Mouse (Mus musculus) embryonic fibroblast, embryonic 13.5 days (primary cell): ENCODE measurements around the gene Rd3. TPM values are rescaled to one million over a fixed set of nuclear protein-coding genes. Genes with fewer than 3 reads are reported as not detected.

ENCODE experiments used
- H3K27ac ChIP-seq: 2 replicates; pipeline ENCODE4 v1.5.1; 2012; ENCODE audit warnings: low read length, control low read depth, inconsistent platforms; ENCODE audit not compliant: insufficient read depth
- H3K4me1 ChIP-seq: 2 replicates; pipeline ENCODE4 v1.6.1; 2011; ENCODE audit warnings: low read length; ENCODE audit not compliant: control insufficient read depth, insufficient read depth
- H3K4me3 ChIP-seq: 2 replicates; pipeline ENCODE4 v1.5.1; 2011; ENCODE audit warnings: mild to moderate bottlenecking, control low read depth, low read length; ENCODE audit not compliant: insufficient read depth
- CTCF ChIP-seq: IDR thresholded peaks from 2 replicates; pipeline ENCODE4 v1.5.1; 2011; ENCODE audit warnings: mild to moderate bottlenecking, control low read depth, low read length, moderate library complexity, borderline replicate concordance; ENCODE audit not compliant: insufficient read depth
- POLR2A ChIP-seq: IDR thresholded peaks from 2 replicates; pipeline ENCODE4 v1.6.1; 2011; ENCODE audit warnings: low read depth, mild to moderate bottlenecking, control low read depth, low read length, moderate library complexity
- polyA plus RNA-seq: library from polyadenylated mRNA; stranded (reverse); fragments of >200 nt; gene quantifications from 2 replicates; pipeline ENCODE4 v1.2.4, GENCODE M21; 2011; ENCODE audit warnings: low read depth; ENCODE audit not compliant: missing spikeins, insufficient read length

Rd3 gene
- not detected in 2 replicates for polyA plus RNA-seq

DNA sequence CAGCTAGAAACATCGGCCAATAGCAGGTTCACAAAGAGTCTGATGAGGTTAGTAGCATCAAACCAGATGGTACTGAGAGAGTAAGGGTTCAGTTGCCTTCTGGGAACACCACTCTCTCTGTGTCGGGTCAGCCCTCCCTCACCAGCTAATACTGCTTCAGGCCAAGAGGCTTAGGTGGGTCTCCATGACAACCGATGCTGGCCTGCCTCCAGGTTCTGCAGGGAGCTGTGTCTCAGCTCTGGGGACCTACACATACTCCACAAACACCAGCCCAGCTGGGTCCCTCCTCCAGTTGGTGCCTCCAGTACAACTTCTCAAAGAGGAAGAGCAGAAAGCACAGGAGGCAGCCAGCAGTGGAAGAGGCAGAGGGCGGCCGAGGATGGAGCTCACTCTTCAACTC is at the start of gene Rd3:
Gene Rd3 (plus strand): TSS at position 184 of the 400 bp plus-strand sequence.
- Histone ChIP-seq H3K27ac (no peak within 1 kb of the TSS), H3K4me3 (no peak within 1 kb of the TSS), H3K4me1 (no peaks in the 10 kb centered on the region)
- TF ChIP-seq CTCF (no peak), POLR2A (no peak)

GRCm38 (mm10) chr1:191928345-191928744 is 48.8 kb upstream of the Rd3 start:
- Histone ChIP-seq H3K27ac (no peak overlapping the region), H3K4me1 (no peaks in the 10 kb centered on the region), H3K4me3 (no peak overlapping the region)
- TF ChIP-seq CTCF (no peak), POLR2A (no peak)

DNA sequence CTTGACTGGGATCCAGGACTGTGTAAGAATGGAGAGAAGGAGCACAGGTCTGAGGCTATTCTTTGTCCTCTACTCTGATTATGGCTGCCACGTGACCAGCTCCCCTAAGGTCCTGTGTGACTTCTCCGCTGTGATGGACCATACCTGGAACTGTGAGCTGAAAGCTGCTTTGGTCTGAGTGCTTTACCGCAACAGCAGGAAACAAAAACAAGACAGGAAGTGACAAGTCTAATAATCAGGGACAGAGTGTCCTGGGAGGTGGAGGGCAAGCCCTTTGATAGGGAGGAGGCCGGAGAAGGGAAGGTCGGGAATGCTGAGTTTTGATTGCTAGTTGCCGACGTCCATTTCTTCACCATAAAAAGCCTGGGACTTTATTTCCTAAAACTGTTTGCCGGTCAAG is 48.1 kb upstream of the Rd3 start:
- TF ChIP-seq POLR2A (no peak), CTCF (no peak)
- Histone ChIP-seq H3K27ac (no peak overlapping the region), H3K4me3 (no peak overlapping the region), H3K4me1 (no peaks in the 10 kb centered on the region)

GRCm38 (mm10) chr1:191929897-191930524 is 47.2 kb upstream of the Rd3 start:
- Histone ChIP-seq H3K4me1 (no peaks in the 10 kb centered on the region), H3K4me3 (no peak overlapping the region), H3K27ac (no peak overlapping the region)
- no peak for TF ChIP-seq POLR2A
- TF ChIP-seq CTCF, result no peak

DNA sequence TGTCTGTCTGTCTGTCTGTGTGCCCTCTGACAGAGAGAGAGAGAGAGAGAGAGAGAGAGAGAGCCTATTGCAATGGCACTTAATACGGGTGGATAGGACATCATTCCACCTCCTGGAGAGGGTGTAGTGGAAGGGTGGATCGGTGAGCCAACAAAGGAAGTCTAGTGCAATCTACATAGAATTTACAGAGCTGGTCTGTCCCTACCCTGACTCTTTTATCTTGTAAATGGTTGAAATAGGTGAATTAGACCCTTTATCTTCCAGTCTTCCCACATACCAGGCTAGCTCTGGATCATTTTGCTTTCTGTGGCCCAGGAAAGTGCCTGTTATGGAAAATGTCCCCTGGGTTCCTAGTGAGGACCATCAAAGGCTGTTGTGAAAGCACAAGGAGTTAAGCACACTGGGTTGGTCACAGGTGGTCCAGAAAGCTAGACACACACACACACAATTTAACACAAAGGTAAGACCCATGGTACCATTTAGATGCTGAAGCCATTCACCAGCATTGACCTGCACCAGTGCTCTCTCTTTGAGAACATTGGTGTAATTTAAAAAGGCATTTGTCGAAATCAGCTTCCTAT is 46.6 kb upstream of the Rd3 start:
- H3K27ac ChIP-seq, result no peak overlapping the region
- TF ChIP-seq POLR2A (no peak), CTCF (no peak)
- no peaks in the 10 kb centered on the region for H3K4me1 ChIP-seq
- no peak overlapping the region for H3K4me3 ChIP-seq

DNA sequence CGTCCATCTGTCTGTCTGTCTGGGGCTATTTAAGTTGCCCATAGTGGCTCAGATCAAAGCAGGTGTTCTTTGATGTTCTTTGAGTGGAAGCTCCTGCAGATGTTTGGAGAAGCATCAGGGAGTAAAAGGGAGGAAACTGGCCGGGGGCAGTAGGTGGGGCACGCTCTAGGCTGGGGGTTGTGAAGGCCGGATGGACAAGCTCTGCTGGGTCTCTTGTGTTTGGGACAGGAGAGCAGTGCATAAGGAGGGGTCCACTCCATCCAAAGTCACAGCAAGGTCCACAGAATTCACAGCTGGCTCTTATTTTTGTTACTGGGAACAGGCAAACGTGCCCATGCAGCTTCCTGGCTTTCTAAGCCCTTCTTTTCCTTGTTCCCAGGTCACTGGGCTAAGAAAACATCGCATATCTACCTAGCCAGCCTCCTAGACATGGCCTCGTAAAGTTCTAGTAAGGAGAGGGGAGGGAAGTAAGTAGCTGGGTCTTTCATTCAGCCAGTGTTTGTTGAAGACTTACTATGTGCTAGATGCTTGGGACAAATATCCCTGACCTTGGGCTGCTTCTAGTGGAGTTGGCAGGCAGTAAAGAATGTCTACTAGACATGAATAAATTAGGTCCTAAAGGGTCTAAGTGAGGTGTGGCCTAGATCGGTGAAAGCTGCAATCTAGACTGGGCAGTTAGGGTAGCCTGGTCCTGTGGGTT is 44.7 kb upstream of the Rd3 start:
- TF ChIP-seq CTCF (no peak), POLR2A (no peak)
- Histone ChIP-seq H3K4me1 (no peaks in the 10 kb centered on the region), H3K27ac (no peak overlapping the region), H3K4me3 (no peak overlapping the region)

DNA sequence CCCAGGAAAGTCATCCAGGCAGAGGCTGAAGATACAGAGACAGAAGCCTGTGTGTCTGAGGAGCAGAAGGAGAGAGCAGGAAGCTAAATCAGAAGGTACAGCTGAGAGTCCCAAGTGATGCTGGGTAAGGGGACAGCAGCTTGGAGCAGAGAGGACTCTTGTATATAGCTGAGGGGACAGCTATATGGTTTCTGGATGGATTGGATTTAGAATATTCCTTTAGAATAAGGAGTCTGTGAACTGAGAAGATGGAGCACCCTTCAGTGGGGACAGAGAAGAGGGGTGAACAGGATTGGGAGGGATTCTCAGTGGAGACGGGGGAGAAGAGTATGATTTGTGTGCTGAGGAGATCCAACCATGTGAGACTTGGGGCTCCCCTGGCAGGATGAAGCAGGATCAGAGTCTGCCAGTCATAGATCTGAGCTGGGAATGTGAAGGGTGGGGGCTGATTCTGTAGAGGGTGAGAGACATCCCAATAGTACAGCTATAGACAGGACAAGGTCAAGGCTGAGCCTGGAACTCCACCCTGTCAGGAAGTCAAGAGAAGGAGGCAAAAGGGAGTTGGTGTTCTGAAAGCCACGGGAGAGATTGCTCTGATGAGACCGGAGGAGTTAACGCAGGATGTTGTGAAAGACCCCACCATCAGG is 44.1 kb upstream of the Rd3 start:
- no peaks in the 10 kb centered on the region for H3K4me1 ChIP-seq
- TF ChIP-seq CTCF (no peak), POLR2A (no peak)
- no peak overlapping the region for H3K27ac ChIP-seq
- no peak overlapping the region for H3K4me3 ChIP-seq

GRCm38 (mm10) chr1:191943638-191944037 is 33.5 kb upstream of the Rd3 start:
- no peak overlapping the region for H3K27ac ChIP-seq
- H3K4me3 ChIP-seq, result no peak overlapping the region
- H3K4me1 ChIP-seq, result no peaks in the 10 kb centered on the region
- TF ChIP-seq CTCF (no peak), POLR2A (no peak)

GRCm38 (mm10) chr1:191945341-191945740 is 31.8 kb upstream of the Rd3 start:
- H3K4me3 ChIP-seq, result no peak overlapping the region
- H3K4me1 ChIP-seq, result no peaks in the 10 kb centered on the region
- H3K27ac ChIP-seq, result no peak overlapping the region
- TF ChIP-seq CTCF (no peak), POLR2A (no peak)
